Mouse (Mus musculus) midbrain, embryonic 16.5 days (tissue): ENCODE results near the gene Heatr4. TPM values are rescaled to one million over a fixed set of nuclear protein-coding genes. Genes with fewer than 3 reads are reported as not detected.

Experiments used
- ATAC-seq: fragments of 200-750 bp; cut with Nextera tagmentation; 2 replicates; pipeline ENCODE4 v1.8.0; 2017; ENCODE audit warnings: moderate TSS enrichment
- H3K27ac ChIP-seq: fragments of 300-500 bp; sonication (generic); 2 replicates; pipeline ENCODE4 v1.5.1; 2014; ENCODE audit warnings: mild to moderate bottlenecking, low read length, mixed read lengths
- H3K27me3 ChIP-seq: fragments of 300-500 bp; sonication (generic); 2 replicates; pipeline ENCODE4 v1.6.1; 2014; ENCODE audit warnings: low read depth, low read length, mixed read lengths; ENCODE audit not compliant: control insufficient read depth, insufficient read depth
- H3K36me3 ChIP-seq: fragments of 300-500 bp; sonication (generic); 2 replicates; pipeline ENCODE4 v1.6.1; 2014; ENCODE audit warnings: mild to moderate bottlenecking, low read length, moderate library complexity, mixed read lengths; ENCODE audit not compliant: control insufficient read depth, insufficient read depth
- H3K4me1 ChIP-seq: fragments of 300-500 bp; sonication (generic); 2 replicates; pipeline ENCODE4 v1.6.1; 2014; ENCODE audit warnings: mild to moderate bottlenecking, low read length, mixed read lengths; ENCODE audit not compliant: control insufficient read depth, insufficient read depth
- H3K4me2 ChIP-seq: fragments of 300-500 bp; sonication (generic); 2 replicates; pipeline ENCODE4 v1.6.1; 2014; ENCODE audit warnings: mild to moderate bottlenecking, low read length, mixed read lengths
- H3K4me3 ChIP-seq: fragments of 300-500 bp; sonication (generic); 2 replicates; pipeline ENCODE4 v1.5.1; 2014; ENCODE audit warnings: low read depth, mild to moderate bottlenecking, low read length, moderate library complexity, mixed read lengths
- H3K9ac ChIP-seq: fragments of 300-500 bp; sonication (generic); 2 replicates; pipeline ENCODE4 v1.6.1; 2014; ENCODE audit warnings: low read depth, low read length, mixed read lengths
- H3K9me3 ChIP-seq: fragments of 300-500 bp; sonication (generic); replicated peaks from 2 replicates; pipeline ENCODE4 v1.6.1; 2014; ENCODE audit warnings: mild to moderate bottlenecking, low read length, mixed read lengths; ENCODE audit not compliant: control insufficient read depth, poor library complexity, severe bottlenecking
- WGBS: fragments of 180-500 bp; shearing (Covaris S2); extraction: QIAGEN DNeasy Blood & Tissue Kit; methylation state at CpG from one replicate; pipeline ENCODE4 v1.1.7; 2014; 5-methylcytosine and 5-hydroxymethylcytosine counted together
- polyA plus RNA-seq: library from polyadenylated mRNA; unstranded; fragments of >200 nt; fragmentation: Nextera tagmentation; extraction: Ambion mirVana; gene quantifications from 2 replicates; pipeline ENCODE4 v1.2.1, GENCODE M21; 2015

Gene Heatr4
- polyA plus RNA-seq, 1 experiment from 2014 or later: not detected

GRCm38 (mm10) chr12:83916884-83917283 lies 67.8 kb downstream of the Heatr4 start:
- 80% methylated on average over 9 of the region's 9 CpGs for WGBS

DNA sequence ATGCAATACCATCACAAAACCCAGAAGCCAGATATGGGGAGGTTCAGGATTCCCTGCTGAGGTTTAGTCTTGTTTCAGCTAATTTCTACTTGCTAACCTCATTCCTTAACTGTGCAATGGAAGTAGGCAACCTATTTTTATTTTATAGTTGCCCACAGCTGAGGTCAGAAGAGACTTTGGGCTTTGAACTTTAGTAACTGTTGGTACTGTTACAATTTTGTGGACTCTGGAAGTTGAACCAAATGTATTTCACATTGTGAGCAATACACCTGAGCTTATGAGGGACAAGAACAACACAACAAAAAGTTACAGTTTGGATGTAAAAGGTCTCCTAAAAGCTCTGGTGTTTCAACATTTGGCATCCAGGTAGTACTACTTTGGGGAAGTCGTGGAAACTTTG lies 69.9 kb downstream of the Heatr4 start:
- no peak overlapping the region for H3K4me3 ChIP-seq
- 89% methylated on average over 1 of the region's 1 CpGs for WGBS
- no peak for ATAC-seq
- no peaks in the 10 kb centered on the region; the same call in 1 of the 2 replicates for H3K4me1 ChIP-seq
- no peaks in the 10 kb centered on the region for H3K9me3 ChIP-seq
- no peak overlapping the region for H3K27ac ChIP-seq
- H3K36me3 ChIP-seq: no peaks in the 10 kb centered on the region
- no peak overlapping the region for H3K4me2 ChIP-seq
- no peak overlapping the region for H3K9ac ChIP-seq
- H3K27me3 ChIP-seq: no peaks in the 10 kb centered on the region

More at GRCm38 (mm10) chr12:83916884-83917283, 67.8 kb downstream of the Heatr4 start:
- H3K36me3 ChIP-seq: no peaks in the 10 kb centered on the region
- no peaks in the 10 kb centered on the region for H3K9me3 ChIP-seq
- H3K27ac ChIP-seq: no peak overlapping the region
- no peak overlapping the region for H3K4me2 ChIP-seq
- H3K27me3 ChIP-seq: no peaks in the 10 kb centered on the region
- no peak for ATAC-seq
- H3K9ac ChIP-seq: no peak overlapping the region
- peaks cover 8% of the 10 kb centered on the region for H3K4me1 ChIP-seq
- no peak overlapping the region for H3K4me3 ChIP-seq

- no peak overlapping the region for H3K4me2 ChIP-seq
- no peak overlapping the region for H3K4me3 ChIP-seq
- no peaks in the 10 kb centered on the region for H3K9me3 ChIP-seq
- WGBS: 92% methylated on average over 4 of the region's 4 CpGs
- H3K27ac ChIP-seq: no peak overlapping the region
- H3K36me3 ChIP-seq: no peaks in the 10 kb centered on the region
- H3K9ac ChIP-seq: no peak overlapping the region
- H3K4me1 ChIP-seq: no peaks in the 10 kb centered on the region; the same call in 1 of the 2 replicates
- ATAC-seq: no peak
- no peaks in the 10 kb centered on the region for H3K27me3 ChIP-seq
These were observed 70.4 kb downstream of the Heatr4 start for GRCm38 (mm10) chr12:83914202-83914740.

GRCm38 (mm10) chr12:83910451-83910850 lies 74.2 kb downstream of the Heatr4 start:
- no peaks in the 10 kb centered on the region for H3K9me3 ChIP-seq
- no peak overlapping the region for H3K4me2 ChIP-seq
- no peaks in the 10 kb centered on the region for H3K27me3 ChIP-seq
- WGBS: 95% methylated on average over 2 of the region's 2 CpGs
- ATAC-seq: no peak
- no peaks in the 10 kb centered on the region for H3K4me1 ChIP-seq
- no peak overlapping the region for H3K9ac ChIP-seq
- H3K27ac ChIP-seq: no peak overlapping the region
- H3K36me3 ChIP-seq: no peaks in the 10 kb centered on the region
- H3K4me3 ChIP-seq: no peak overlapping the region

Other genes starting within 250 kb of the Heatr4 start
- gene Papln, start 221.2 kb downstream of the Heatr4 start, polyA plus RNA-seq: 0.16 and 0.31 TPM in 2 replicates
- 14.2 and 16.7 TPM in 2 replicates for gene Numb, start 62.9 kb downstream of the Heatr4 start, polyA plus RNA-seq
- gene Riox1, start 34.2 kb downstream of the Heatr4 start, polyA plus RNA-seq: 8.7 and 9.2 TPM in 2 replicates
- gene Acot2, start 3.0 kb upstream of the Heatr4 start, polyA plus RNA-seq: 11.4 and 15.3 TPM in 2 replicates
- gene Acot1, start 24.6 kb upstream of the Heatr4 start, polyA plus RNA-seq: 74.1 and 89.4 TPM in 2 replicates
- gene Acot4, start 53.5 kb upstream of the Heatr4 start, polyA plus RNA-seq: 0.59 and 0.67 TPM in 2 replicates
- gene Gm49366, start 54.1 kb upstream of the Heatr4 start, polyA plus RNA-seq: not detected in 2 replicates
- gene Acot3, start 67.3 kb upstream of the Heatr4 start, polyA plus RNA-seq: 1.4 and 1.8 TPM in 2 replicates
- 0.22 and 0.31 TPM in 2 replicates for gene Acot5, start 84.5 kb upstream of the Heatr4 start, polyA plus RNA-seq
- gene Acot6, start 115.8 kb upstream of the Heatr4 start, polyA plus RNA-seq: 0.98 and 1.2 TPM in 2 replicates
- 9.1 and 10.9 TPM in 2 replicates for gene Dnal1, start 129.5 kb upstream of the Heatr4 start, polyA plus RNA-seq
- 8.2 and 9.3 TPM in 2 replicates for gene Pnma1, start 163.6 kb upstream of the Heatr4 start, polyA plus RNA-seq
- gene Elmsan1, start 234.0 kb upstream of the Heatr4 start, polyA plus RNA-seq: 2.7 and 3.6 TPM in 2 replicates